Mouse (Mus musculus): ENCODE data around the gene Dusp11. TPM values are rescaled to one million over a fixed set of nuclear protein-coding genes. Genes with fewer than 3 reads are reported as not detected.
A peak's percentile ranks its signal among the peaks of the same experiment; 100 is the strongest.
"Not testable (repeated sequence)": the region's sequence is repeated elsewhere in the genome, so short reads cannot be mapped to it uniquely, and the experiment has no call there.

Gene Dusp11
- total and polyA plus RNA-seq, 3 experiments, result 33.2 to 46.6 (median 35.7) TPM

DNA sequence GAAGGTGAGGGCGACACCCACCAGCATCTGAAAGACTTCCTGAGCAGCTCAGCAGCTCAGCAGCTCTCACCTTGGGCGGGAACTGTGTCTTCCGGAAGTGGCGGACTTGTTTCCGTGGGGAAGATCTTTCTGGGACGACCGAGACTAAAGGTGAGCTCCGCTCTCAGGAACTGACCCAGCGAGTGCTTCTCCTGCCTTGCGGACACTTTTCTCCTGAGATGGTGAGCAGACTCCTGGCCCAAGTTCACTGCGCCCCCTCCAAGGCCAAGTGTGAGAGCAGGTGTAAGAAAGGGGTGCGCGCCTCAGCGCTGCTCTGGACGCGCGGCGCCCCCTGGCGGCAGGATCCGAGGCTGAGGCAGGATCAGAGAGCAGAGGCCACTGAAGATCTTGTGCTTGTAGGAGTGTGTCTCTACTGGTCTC, 56.8 kb downstream of the Dusp11 start, which contains the start of gene Nat8f4:
Nat8f4 (minus strand) TSS at position 243 of the 420 bp plus-strand sequence.
- Histone ChIP-seq H3K4me3 (replicated peaks in 1 of 3; ENCODE audit: low read depth in 2 of 3, low read length in 2 of 3, poor library complexity in 1 of 3) (peak within 1 kb of the TSS; percentile 35 to 66 (median 45)), H3K9ac (ENCODE audit: insufficient read depth, low read depth) (peak within 1 kb of the TSS; percentile 49; the same call in 1 of the 2 replicates), H3K4me2 (ENCODE audit: insufficient read depth, low read depth, poor library complexity, severe bottlenecking) (peak within 1 kb of the TSS; percentile 73; the same call in 1 of the 2 replicates)
- H3K27ac ChIP-seq (ENCODE audit: insufficient read depth, low read depth); H3K79me2 ChIP-seq (replicated peaks; ENCODE audit: control insufficient read depth, extremely low read depth, insufficient read depth, poor library complexity, severe bottlenecking); H3K4me1 ChIP-seq (ENCODE audit: control insufficient read depth in 1 of 2, insufficient read depth in 2 of 2); H3K36me3 ChIP-seq (replicated peaks in 1 of 2; ENCODE audit: control insufficient read depth in 1 of 2, insufficient read depth in 1 of 2, low read length in 1 of 2); dilution Hi-C loops (cut with MboI; ENCODE audit: extremely low pct_ligation_motif_present, extremely low pct_unique_long_range_greater_than_20kb, low sequenced_read_pairs); H3K9me3 ChIP-seq (replicated peaks; ENCODE audit: low read length); H3K27me3 ChIP-seq (replicated peaks): not testable (repeated sequence)
- TF ChIP-seq UBTF (IDR thresholded peaks at IDR 0.05; ENCODE audit: low read depth, low read length), result 0 out of 2 replicates have a peak, but pooled peaks have one; percentile 27
- 0 out of 2 replicates have a peak, but pooled peaks have one; percentile 26 for TF ChIP-seq NRF1 (IDR thresholded peaks at IDR 0.05; ENCODE audit: low read depth, low read length)
- TF ChIP-seq TCF12 (IDR thresholded peaks at IDR 0.05; ENCODE audit: low read depth, low read length), result 0 out of 2 replicates have a peak, but pooled peaks have one; percentile 40
- TF ChIP-seq IRF4 (IDR thresholded peaks at IDR 0.05; ENCODE audit: low read depth, low read length), result 0 out of 2 replicates have a peak, but pooled peaks have one; percentile 7
- TF ChIP-seq NELFE (IDR thresholded peaks at IDR 0.05; ENCODE audit: low read depth, low read length), result peak; percentile 21; the same call in 1 of the 2 replicates
- peak; percentile 17 to 69; a peak in 2 of 4 replicates for TF ChIP-seq CTCF (conservative IDR thresholded peaks at IDR 0.05 in 1 of 2, IDR thresholded peaks at IDR 0.05 in 1 of 2; ENCODE audit: low read depth in 2 of 2, low read length in 2 of 2)
- TF ChIP-seq POLR2A (IDR thresholded peaks at IDR 0.05; ENCODE audit: low read depth, low read length), result peak; percentile 44; the same call in 1 of the 2 replicates
- peak; percentile 51 for TF ChIP-seq ELF1 (IDR thresholded peaks at IDR 0.05; ENCODE audit: low read depth, low read length)
- 0 out of 2 replicates have a peak, but pooled peaks have one; percentile 32 for TF ChIP-seq TBP (conservative IDR thresholded peaks at IDR 0.05; ENCODE audit: low read depth, low read length)
- peak; percentile 49 for TF ChIP-seq HCFC1 (IDR thresholded peaks at IDR 0.05; ENCODE audit: low read depth, low read length)
- peak; percentile 32 for TF ChIP-seq RAD21 (IDR thresholded peaks at IDR 0.05; ENCODE audit: low read depth, low read length)
- TF ChIP-seq SMC3 (IDR thresholded peaks at IDR 0.05; ENCODE audit: low read depth, low read length), result peak; percentile 56
- in situ Hi-C loops (cut with MboI; ENCODE audit: low pct_ligation_motif_present, low pct_unique_long_range_greater_than_20kb, low sequenced_read_pairs), result loop anchor here (25.0 kb wide), 2 partner anchors 317 to 442 kb away; partner anchors contain the start of genes Alms1, Cct7 and Pradc1
- DNase-seq (ENCODE audit: extremely low read depth), result peak; percentile 20

DNA sequence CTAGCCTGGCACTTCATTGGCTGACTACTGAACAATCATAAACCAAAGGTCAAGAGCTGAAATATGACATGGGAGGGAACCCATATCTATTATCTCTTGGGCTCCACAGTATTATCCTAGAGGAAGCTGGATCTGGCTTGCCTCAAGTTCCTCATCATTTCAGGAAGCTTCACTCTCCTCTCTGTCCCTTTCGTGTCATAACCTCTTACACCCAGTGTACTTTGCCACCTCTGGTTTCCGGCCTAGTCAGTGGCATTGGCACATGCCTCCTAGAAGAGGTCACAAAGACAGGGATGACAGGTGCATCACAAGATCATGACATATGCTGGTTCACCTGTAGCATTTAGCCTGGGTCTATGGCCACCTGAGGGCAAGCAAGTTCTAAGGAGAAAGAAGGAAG, 59.2 kb downstream of the Dusp11 start:
- Histone ChIP-seq H3K9ac (ENCODE audit: insufficient read depth, low read depth) (no peak overlapping the region), H3K4me2 (ENCODE audit: insufficient read depth, low read depth, poor library complexity, severe bottlenecking) (no peak overlapping the region), H3K9me3 (replicated peaks; ENCODE audit: low read length) (no peaks in the 10 kb centered on the region), H3K27ac (ENCODE audit: insufficient read depth, low read depth) (no peak overlapping the region), H3K27me3 (replicated peaks) (no peaks in the 10 kb centered on the region), H3K4me3 (replicated peaks in 1 of 3; ENCODE audit: low read depth in 2 of 3, low read length in 2 of 3, poor library complexity in 1 of 3) (no peak overlapping the region), H3K36me3 (replicated peaks in 1 of 2; ENCODE audit: control insufficient read depth in 1 of 2, insufficient read depth in 1 of 2, low read length in 1 of 2) (peaks cover 0 to 1% of the 10 kb centered on the region in 2 experiments), H3K79me2 (replicated peaks; ENCODE audit: control insufficient read depth, extremely low read depth, insufficient read depth, poor library complexity, severe bottlenecking) (no peaks in the 10 kb centered on the region), H3K4me1 (ENCODE audit: control insufficient read depth in 1 of 2, insufficient read depth in 2 of 2) (peaks cover 0 to 5% of the 10 kb centered on the region in 2 experiments; a peak in 2 of 4 replicates)
- DNase-seq (ENCODE audit: extremely low read depth), result no peak
- dilution Hi-C loops (cut with MboI; ENCODE audit: extremely low pct_ligation_motif_present, extremely low pct_unique_long_range_greater_than_20kb, low sequenced_read_pairs) (no loop called here), in situ Hi-C loops (cut with MboI; ENCODE audit: low pct_ligation_motif_present, low pct_unique_long_range_greater_than_20kb, low sequenced_read_pairs) (loop anchor here (25.0 kb wide), 2 partner anchors 315 to 440 kb away; partner anchors contain the start of genes Alms1, Cct7 and Pradc1)
- TF ChIP-seq NELFE (IDR thresholded peaks at IDR 0.05; ENCODE audit: low read depth, low read length) (no peak), UBTF (IDR thresholded peaks at IDR 0.05; ENCODE audit: low read depth, low read length) (no peak), EP300 (IDR thresholded peaks at IDR 0.05; ENCODE audit: low read length) (no peak), ZMIZ1 (IDR thresholded peaks at IDR 0.05; ENCODE audit: low read depth, low read length) (no peak), BHLHE40 (IDR thresholded peaks at IDR 0.05; ENCODE audit: low read depth, low read length) (no peak), NRF1 (IDR thresholded peaks at IDR 0.05; ENCODE audit: low read depth, low read length) (no peak), ZC3H11A (IDR thresholded peaks at IDR 0.05; ENCODE audit: low read depth, low read length) (no peak), POLR2AphosphoS2 (IDR thresholded peaks at IDR 0.05; ENCODE audit: low read depth, low read length) (no peak)

DNA sequence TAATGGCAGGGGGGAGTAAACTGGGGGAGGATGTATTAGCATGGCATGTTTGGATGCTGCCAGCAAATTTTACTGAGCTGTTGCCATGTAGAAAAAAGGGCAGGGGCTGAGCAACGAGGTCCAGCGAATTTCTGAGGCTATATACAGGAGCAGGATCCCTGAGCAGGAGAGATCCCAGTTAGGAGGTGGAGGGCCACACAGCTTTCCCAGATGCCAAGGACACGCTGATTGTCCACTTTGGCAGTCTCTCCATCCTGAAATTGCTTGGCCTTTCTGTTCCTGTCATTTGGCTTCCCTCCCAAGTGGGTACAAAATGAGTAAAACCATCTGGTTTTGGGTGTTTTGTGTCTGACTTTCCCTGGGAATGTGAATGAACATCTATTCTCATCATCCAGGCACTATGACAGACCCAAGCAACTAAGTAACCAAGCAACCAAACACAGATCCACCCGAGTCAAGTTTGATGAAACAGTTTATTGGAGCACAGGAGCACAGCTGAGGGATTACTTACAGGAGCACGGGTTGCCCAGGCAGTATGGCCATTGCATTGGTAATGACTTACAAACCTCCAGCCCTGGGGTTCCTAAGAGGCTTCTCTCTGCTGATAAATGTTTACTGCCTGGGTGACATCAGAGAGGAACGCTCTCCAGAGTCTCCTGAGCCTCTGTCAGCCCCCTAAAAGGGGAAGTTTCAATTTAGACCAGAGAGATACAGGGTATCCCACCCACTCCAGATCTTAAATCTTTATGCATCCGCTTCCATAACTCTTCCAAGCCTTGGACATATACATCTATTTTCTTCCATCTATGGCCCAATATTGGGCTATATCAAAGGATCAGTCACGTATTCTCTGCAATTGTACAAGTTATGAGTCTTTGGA, 62.6 kb downstream of the Dusp11 start:
- H3K27ac ChIP-seq (ENCODE audit: insufficient read depth, low read depth); DNase-seq (ENCODE audit: extremely low read depth); H3K4me2 ChIP-seq (ENCODE audit: insufficient read depth, low read depth, poor library complexity, severe bottlenecking); H3K27me3 ChIP-seq (replicated peaks); H3K4me1 ChIP-seq (ENCODE audit: control insufficient read depth in 1 of 2, insufficient read depth in 2 of 2); H3K9ac ChIP-seq (ENCODE audit: insufficient read depth, low read depth); H3K79me2 ChIP-seq (replicated peaks; ENCODE audit: control insufficient read depth, extremely low read depth, insufficient read depth, poor library complexity, severe bottlenecking); in situ Hi-C loops (cut with MboI; ENCODE audit: low pct_ligation_motif_present, low pct_unique_long_range_greater_than_20kb, low sequenced_read_pairs); H3K36me3 ChIP-seq (replicated peaks in 1 of 2; ENCODE audit: control insufficient read depth in 1 of 2, insufficient read depth in 1 of 2, low read length in 1 of 2); dilution Hi-C loops (cut with MboI; ENCODE audit: extremely low pct_ligation_motif_present, extremely low pct_unique_long_range_greater_than_20kb, low sequenced_read_pairs); H3K4me3 ChIP-seq (replicated peaks in 1 of 3; ENCODE audit: low read depth in 2 of 3, low read length in 2 of 3, poor library complexity in 1 of 3); H3K9me3 ChIP-seq (replicated peaks; ENCODE audit: low read length): not testable (repeated sequence)
